Mouse (Mus musculus): ENCODE results near the gene Rere.

Gene Rere

GRCm38 (mm10) chr4:150415227-150415969 lies 134.0 kb downstream of the Rere start:
- Histone ChIP-seq H3K36me3 (ENCODE audit: control insufficient read depth, insufficient read depth, low read length, poor library complexity, severe bottlenecking) (no peaks in the 10 kb centered on the region; the same call in 1 of the 2 replicates), H3K27me3 (ENCODE audit: control insufficient read depth, insufficient read depth, low read length, poor library complexity, severe bottlenecking) (no peaks in the 10 kb centered on the region)
- DNase-seq (ENCODE audit: low read depth, low spot score) = no peak

GRCm38 (mm10) chr4:150420576-150421263 lies 139.3 kb downstream of the Rere start:
- H3K36me3 ChIP-seq (ENCODE audit: control insufficient read depth, insufficient read depth, low read length, poor library complexity, severe bottlenecking) = no peaks in the 10 kb centered on the region
- H3K27me3 ChIP-seq (ENCODE audit: control insufficient read depth, insufficient read depth, low read length, poor library complexity, severe bottlenecking) = no peaks in the 10 kb centered on the region
- DNase-seq (ENCODE audit: low read depth, low spot score) = peak; percentile 32

GRCm38 (mm10) chr4:150426098-150426879 lies 144.8 kb downstream of the Rere start:
- Histone ChIP-seq H3K27me3 (ENCODE audit: control insufficient read depth, insufficient read depth, low read length, poor library complexity, severe bottlenecking) (no peaks in the 10 kb centered on the region), H3K36me3 (ENCODE audit: control insufficient read depth, insufficient read depth, low read length, poor library complexity, severe bottlenecking) (no peaks in the 10 kb centered on the region)
- DNase-seq (ENCODE audit: low read depth, low spot score) = peak; percentile 47

- no peak for DNase-seq (ENCODE audit: low read depth, low spot score)
- no peaks in the 10 kb centered on the region for H3K27me3 ChIP-seq (ENCODE audit: control insufficient read depth, insufficient read depth, low read length, poor library complexity, severe bottlenecking)
Observed at GRCm38 (mm10) chr4:150426880-150427476, 145.5 kb downstream of the Rere start.

GRCm38 (mm10) chr4:150428762-150429161 lies 147.3 kb downstream of the Rere start:
- H3K27me3 ChIP-seq (ENCODE audit: control insufficient read depth, insufficient read depth, low read length, poor library complexity, severe bottlenecking) = no peaks in the 10 kb centered on the region
- DNase-seq (ENCODE audit: low read depth, low spot score) = no peak
- 0 out of 2 replicates have a peak, but pooled peaks cover 6% of the 10 kb centered on the region for H3K36me3 ChIP-seq (ENCODE audit: control insufficient read depth, insufficient read depth, low read length, poor library complexity, severe bottlenecking)

More at GRCm38 (mm10) chr4:150426880-150427476, 145.5 kb downstream of the Rere start:
- 0 out of 2 replicates have a peak, but pooled peaks cover 3% of the 10 kb centered on the region for H3K36me3 ChIP-seq (ENCODE audit: control insufficient read depth, insufficient read depth, low read length, poor library complexity, severe bottlenecking)

- Histone ChIP-seq H3K27me3 (ENCODE audit: control insufficient read depth, insufficient read depth, low read length, poor library complexity, severe bottlenecking) (no peaks in the 10 kb centered on the region), H3K36me3 (ENCODE audit: control insufficient read depth, insufficient read depth, low read length, poor library complexity, severe bottlenecking) (0 out of 2 replicates have a peak, but pooled peaks cover 6% of the 10 kb centered on the region)
- no peak for DNase-seq (ENCODE audit: low read depth, low spot score)
Observed at GRCm38 (mm10) chr4:150433827-150434574, 152.6 kb downstream of the Rere start.

GRCm38 (mm10) chr4:150435590-150435989 lies 154.1 kb downstream of the Rere start:
- no peaks in the 10 kb centered on the region for H3K27me3 ChIP-seq (ENCODE audit: control insufficient read depth, insufficient read depth, low read length, poor library complexity, severe bottlenecking)
- 0 out of 2 replicates have a peak, but pooled peaks cover 6% of the 10 kb centered on the region for H3K36me3 ChIP-seq (ENCODE audit: control insufficient read depth, insufficient read depth, low read length, poor library complexity, severe bottlenecking)
- DNase-seq (ENCODE audit: low read depth, low spot score) = no peak

GRCm38 (mm10) chr4:150438621-150439020 lies 157.2 kb downstream of the Rere start:
- no peaks in the 10 kb centered on the region for H3K27me3 ChIP-seq (ENCODE audit: control insufficient read depth, insufficient read depth, low read length, poor library complexity, severe bottlenecking)
- no peaks in the 10 kb centered on the region for H3K36me3 ChIP-seq (ENCODE audit: control insufficient read depth, insufficient read depth, low read length, poor library complexity, severe bottlenecking)
- DNase-seq (ENCODE audit: low read depth, low spot score) = no peak

GRCm38 (mm10) chr4:150441931-150442330 lies 160.5 kb downstream of the Rere start:
- Histone ChIP-seq H3K36me3 (ENCODE audit: control insufficient read depth, insufficient read depth, low read length, poor library complexity, severe bottlenecking) (no peaks in the 10 kb centered on the region), H3K27me3 (ENCODE audit: control insufficient read depth, insufficient read depth, low read length, poor library complexity, severe bottlenecking) (no peaks in the 10 kb centered on the region)
- DNase-seq (ENCODE audit: low read depth, low spot score) = no peak

- DNase-seq (ENCODE audit: low read depth, low spot score) = no peak
- Histone ChIP-seq H3K36me3 (ENCODE audit: control insufficient read depth, insufficient read depth, low read length, poor library complexity, severe bottlenecking) (no peaks in the 10 kb centered on the region), H3K27me3 (ENCODE audit: control insufficient read depth, insufficient read depth, low read length, poor library complexity, severe bottlenecking) (no peaks in the 10 kb centered on the region)
Observed at GRCm38 (mm10) chr4:150444068-150444467, 162.6 kb downstream of the Rere start.

GRCm38 (mm10) chr4:150446617-150447016 lies 165.2 kb downstream of the Rere start:
- no peak for DNase-seq (ENCODE audit: low read depth, low spot score)
- Histone ChIP-seq H3K27me3 (ENCODE audit: control insufficient read depth, insufficient read depth, low read length, poor library complexity, severe bottlenecking) (no peaks in the 10 kb centered on the region), H3K36me3 (ENCODE audit: control insufficient read depth, insufficient read depth, low read length, poor library complexity, severe bottlenecking) (no peaks in the 10 kb centered on the region)

GRCm38 (mm10) chr4:150447517-150447916 lies 166.1 kb downstream of the Rere start:
- H3K36me3 ChIP-seq (ENCODE audit: control insufficient read depth, insufficient read depth, low read length, poor library complexity, severe bottlenecking) = no peaks in the 10 kb centered on the region
- no peaks in the 10 kb centered on the region for H3K27me3 ChIP-seq (ENCODE audit: control insufficient read depth, insufficient read depth, low read length, poor library complexity, severe bottlenecking)
- no peak for DNase-seq (ENCODE audit: low read depth, low spot score)

GRCm38 (mm10) chr4:150448433-150448832 lies 167.0 kb downstream of the Rere start:
- Histone ChIP-seq H3K27me3 (ENCODE audit: control insufficient read depth, insufficient read depth, low read length, poor library complexity, severe bottlenecking) (no peaks in the 10 kb centered on the region), H3K36me3 (ENCODE audit: control insufficient read depth, insufficient read depth, low read length, poor library complexity, severe bottlenecking) (no peaks in the 10 kb centered on the region)
- no peak for DNase-seq (ENCODE audit: low read depth, low spot score)
